Mouse (Mus musculus) brain, embryonic 14.5 days (tissue): ENCODE results near the gene Klhl18.

ENCODE experiments used
- CTCF ChIP-seq: fragments of 200-500 bp; IDR thresholded peaks from 2 replicates; pipeline ENCODE4 v1.5.1; 2012; ENCODE audit warnings: inconsistent platforms, mild to moderate bottlenecking, moderate library complexity, borderline replicate concordance; ENCODE audit not compliant: insufficient read depth, insufficient read length; ENCODE audit errors: extremely low read depth
- POLR2A ChIP-seq: fragments of 200-500 bp; IDR thresholded peaks from 2 replicates; pipeline ENCODE4 v1.6.1; 2012; ENCODE audit warnings: mild to moderate bottlenecking, inconsistent platforms, borderline replicate concordance; ENCODE audit not compliant: poor library complexity, insufficient read depth, insufficient read length, severe bottlenecking; ENCODE audit errors: extremely low read depth

DNA sequence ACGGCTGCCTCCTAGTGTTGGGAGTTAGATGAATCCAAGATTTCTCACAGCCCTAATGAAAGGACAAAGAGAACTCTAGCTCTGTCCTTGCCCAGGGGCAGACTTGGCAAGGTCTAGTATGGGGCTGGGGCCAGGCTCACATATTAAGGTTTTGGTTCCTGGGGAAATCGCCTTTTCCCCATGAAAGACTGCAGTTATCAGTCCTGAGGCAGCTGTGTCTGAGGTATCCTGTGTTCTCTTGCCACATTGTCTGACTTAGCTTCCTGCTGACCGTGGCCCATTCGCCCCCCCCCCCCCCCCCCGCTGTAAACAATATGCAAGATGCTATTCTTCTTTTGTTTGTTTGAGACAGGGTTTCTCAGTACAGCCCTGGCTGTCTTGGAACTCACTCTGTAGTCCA, 36.4 kb downstream of the Klhl18 start:
- TF ChIP-seq CTCF (no peak), POLR2A (no peak)
